Mouse (Mus musculus): ENCODE data around the gene Mme.

The Mme gene

DNA sequence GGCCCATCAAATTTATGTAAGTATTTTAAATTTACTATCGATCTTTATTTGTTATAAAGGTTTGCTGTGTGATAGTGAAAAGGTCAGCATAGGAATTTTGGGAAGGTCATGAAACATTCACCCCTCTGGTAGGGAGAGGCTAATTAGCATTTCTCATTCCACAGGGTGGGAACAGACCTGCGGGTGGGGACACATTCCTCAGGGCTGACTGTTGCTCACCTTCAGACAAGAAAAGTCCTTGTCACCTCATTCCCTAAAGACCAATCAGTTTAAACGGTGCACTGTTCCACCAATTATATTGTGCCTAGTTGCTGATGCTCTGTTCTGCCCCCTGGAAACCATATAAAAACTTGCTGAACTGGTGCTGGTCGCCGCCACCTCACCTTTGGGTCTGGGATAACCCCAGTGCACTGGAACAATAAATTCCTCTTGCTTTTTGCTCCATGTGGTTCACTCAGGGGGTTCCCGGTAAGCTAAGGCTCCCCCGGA, at the start of gene Mme:
Gene Mme (plus strand): TSS at position 439 of the 489 bp plus-strand sequence.
- no peak for DNase-seq

DNA sequence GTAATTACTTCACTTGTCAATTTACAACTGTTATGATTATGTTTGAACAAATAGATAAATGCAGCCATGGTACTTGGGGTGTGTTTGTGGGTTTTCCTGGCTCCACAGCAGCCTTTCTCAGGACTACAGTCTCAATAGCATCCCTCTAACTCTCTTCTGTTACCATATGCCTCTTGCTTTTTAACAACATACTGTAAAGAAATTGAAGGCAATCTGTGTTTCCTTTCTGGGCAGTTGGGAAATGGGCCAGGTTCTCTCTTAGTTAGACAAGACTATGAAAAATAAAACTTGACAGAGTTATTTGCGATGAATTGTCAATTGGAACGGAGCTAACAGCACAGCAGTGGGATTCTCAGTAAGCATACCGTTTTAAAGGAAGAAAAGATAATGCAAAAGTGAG, 44.8 kb upstream of the Mme start:
- DNase-seq, result no peak

DNA sequence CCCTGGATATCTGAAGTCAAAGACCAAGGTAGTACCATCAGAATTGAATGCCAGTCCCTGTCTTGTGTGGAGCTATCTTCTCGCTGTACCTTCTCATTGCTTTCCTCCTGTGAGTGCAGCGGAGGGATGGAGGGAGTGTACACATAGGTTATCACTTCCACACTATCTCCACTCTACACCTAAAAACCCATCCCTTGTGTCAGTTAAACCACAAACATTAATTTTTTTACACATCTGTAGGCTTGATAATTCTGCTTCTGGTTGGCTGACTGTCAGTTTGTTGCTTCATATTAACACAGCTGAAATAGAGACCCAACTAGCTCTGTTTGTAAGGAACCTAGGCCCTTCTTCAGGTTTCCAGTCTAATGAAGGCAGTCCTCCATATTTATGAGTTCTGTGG, 43.3 kb upstream of the Mme start:
- DNase-seq, result no peak

DNA sequence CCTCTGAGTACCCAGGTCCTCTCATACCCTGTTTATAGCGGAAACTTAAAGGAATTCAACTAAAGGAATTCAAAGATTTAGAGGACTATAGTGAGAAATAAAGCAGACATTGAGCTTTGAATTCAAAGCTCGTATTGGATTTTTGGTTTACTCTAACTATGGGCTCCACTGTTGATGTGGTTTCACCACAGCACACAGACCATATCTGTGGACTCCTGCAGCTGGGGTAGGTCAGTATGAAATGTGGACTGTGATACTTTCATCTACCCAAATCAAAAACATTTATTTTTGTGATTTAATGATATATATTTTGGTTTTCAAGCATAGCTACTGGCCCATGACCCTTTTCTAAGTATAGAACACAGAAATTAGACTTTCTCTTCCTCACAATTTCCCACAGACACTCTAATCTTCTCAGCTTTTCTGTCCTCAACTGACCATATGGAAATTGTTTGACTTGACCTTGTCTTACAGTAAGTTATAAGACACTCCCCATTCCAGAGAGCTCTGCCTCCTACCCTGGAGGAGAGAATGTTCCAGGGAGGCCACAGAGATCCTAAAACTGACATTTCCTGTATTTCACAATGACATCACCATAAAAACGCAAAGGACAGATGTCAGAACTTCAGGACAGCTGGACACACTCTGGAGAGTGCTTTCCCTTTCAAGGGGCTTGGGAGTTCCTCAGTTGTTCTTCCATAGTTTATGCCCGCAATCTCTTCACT, 19.3 kb upstream of the Mme start:
- no peak for DNase-seq

DNA sequence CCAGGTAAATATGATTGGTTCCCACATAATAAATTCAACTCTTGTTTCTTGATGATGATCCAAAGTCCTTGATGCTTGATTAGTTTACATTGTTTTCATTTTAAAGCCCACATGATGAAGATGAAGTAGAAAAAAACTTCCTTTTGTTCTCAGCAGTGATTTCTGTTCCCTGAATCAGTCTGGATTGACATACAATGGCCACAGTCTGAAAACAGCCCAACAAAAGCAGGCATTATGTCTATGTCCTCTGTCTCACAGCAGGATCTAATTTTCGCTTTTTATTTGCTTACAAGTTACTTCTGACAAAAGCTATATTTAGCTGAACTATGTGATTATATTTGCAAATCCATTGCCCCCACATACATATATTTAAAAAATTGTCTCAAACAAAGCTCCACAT, 17.7 kb upstream of the Mme start:
- DNase-seq, result no peak

DNA sequence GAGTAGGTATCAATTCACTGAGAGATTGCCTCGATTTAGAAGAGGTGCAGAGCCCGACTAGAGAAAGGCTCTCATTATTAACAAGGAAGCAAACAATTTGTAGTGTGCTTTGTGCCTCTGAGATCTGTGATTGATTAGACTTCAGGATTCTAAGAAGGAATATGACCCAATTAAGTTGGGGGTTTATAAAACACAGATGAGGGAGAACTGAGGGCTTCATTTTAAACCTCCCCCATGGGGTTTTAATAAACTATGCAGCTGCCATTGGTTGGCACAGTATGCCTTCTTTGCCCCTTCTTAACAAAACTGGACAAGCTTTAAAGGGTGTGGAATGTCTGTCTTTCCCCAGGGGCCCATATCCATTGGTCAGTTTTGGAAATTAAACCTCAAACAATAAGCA, 5.4 kb upstream of the Mme start:
- DNase-seq, result no peak

DNA sequence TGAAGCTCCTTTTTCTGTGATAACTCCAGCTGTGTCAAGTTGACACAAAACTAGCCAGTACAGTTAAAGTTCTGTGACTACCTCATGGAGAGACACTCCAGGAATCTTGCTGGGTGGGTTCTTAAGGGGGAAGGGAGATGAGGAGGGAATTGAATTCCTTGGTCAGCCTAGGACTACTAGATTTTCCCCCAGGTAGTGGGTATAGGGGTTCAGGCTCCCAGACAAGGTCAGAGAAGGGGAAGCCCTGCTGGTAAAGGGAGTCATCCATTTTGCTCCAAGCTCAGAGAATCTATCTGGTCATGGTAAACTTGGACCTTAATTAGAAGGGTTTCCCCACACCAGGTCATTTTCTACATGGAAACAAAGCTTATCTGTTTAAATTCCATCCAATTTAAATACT, 2.4 kb downstream of the Mme start:
- no peak for DNase-seq

DNA sequence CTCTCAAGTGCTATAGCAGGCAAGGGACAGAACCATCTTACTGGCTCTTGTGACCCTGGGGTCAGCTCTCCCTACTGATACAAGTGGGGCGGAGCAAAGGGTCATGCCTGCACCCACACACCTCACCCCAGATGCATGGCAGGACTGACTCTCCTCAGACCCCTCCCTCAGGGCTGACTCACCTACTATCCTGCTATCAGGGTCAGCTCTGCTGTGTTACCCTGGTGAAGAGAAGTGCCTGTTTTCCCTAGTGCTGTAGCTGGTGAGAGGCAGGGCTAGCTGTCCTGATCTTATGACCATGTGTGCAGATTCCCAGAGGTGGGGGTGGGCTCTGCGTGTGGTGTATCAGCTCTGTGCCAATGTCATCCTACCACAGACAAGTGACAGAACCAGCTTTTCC, 30.8 kb downstream of the Mme start:
- DNase-seq, result peak in 1 of 2 experiments; percentile 29

DNA sequence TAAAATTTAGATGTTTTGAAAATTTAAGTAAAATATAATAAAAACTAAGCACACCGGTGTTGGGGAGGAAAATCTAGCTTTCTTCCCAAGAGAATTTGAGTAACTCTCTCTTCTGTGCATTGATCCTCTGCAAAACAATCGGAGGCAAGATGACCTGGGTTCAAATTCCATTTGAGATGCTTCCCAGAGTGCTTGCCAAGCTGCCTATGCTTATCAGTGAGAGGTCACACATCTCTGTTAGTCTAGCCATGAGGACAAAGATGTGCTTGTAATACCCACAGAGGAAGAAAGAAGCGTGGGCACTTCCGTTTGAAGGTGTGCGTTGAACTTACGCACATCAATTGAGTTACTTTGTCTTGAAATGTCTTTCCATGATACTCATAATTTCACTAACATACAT, 53.0 kb downstream of the Mme start:
- DNase-seq, result no peak

DNA sequence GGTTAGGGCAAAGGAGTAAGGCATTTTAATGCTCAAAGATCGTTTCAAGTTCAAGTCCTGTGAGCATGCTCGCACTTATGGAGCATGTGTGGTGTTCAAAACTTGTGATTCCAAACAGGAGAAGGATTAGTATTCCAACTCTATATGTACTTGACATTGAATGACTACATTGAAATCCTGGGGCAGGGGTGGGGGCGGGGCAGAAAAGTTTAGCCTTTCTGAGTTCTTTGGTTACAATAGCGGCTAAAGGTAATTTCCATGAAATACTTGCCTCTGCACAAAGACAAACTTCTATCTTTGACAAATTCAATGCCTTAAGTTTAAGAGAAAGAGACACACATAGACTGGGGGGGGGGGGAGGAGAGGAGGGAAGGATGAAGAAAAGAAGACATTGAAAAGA, 53.5 kb downstream of the Mme start:
- no peak for DNase-seq

DNA sequence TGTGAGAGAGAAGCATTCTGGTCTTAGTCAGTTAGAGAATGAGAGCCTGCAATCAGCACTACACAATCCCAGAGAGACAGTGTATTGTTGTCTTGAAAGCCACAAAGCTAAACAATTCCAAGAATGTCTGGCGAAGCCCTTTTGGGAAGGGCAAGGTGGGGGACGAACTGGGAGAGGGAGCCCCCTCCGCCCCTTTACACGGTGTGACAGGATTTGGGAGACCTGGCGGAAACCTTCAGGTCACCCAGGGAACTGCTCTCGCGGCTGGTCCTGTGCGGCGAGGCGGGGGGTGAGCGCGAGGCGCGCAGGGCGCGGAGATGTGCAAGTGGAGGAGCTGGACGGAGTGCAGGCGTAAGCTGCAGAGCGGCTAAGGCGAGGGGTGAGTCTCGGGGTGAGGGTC, 53.9 kb downstream of the Mme start:
- peak; percentile 40 to 75 for DNase-seq

DNA sequence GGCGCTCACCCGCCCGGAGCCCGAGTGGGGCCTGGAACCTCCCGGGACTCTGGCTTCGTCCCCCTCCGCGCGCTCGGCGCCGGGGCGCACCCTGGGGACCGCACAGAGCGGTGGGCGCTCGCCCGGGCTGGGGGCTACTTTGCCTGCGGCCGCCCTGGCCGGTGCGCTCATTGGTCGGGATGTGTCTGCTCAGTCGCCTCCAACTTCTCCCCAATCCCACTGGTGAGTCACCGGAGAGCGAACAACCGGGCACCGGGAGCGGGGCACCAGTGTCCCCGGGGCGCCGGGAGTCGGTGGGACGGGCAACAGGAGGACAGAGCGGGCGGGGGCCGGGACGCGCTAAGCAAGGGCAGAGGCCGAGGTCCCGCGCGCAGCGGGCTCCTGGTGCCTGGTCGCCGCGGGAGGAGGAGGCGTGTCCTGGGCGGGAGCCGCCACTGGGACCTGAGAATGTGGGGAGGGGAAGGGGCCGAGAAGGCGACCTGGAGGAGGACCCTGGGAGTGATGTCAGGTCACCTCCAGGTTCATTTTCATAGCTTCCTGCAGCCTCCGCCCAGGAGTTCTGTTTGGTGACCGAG, 54.4 kb downstream of the Mme start:
- peak; percentile 76 to 91 for DNase-seq

DNA sequence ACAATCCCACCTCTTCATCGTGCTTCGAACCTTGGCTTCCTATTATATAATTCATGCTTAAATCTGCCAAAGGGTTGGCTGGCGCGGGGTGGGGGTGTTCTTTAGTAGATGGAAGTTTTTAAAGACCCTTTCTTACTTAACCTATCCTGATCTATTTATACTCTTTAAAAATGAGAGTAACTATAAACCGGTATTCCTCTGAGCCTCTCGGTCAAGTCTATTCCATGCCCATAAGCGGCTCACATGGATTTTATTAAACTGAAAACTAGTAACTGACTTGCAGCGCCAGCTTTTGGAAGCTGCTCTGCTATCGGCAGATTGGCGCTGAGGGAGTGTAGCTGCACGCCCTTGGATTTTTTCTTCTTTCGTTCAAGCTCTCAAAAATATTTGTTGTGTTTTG, 55.1 kb downstream of the Mme start:
- DNase-seq, result peak; percentile 23 to 40

DNA sequence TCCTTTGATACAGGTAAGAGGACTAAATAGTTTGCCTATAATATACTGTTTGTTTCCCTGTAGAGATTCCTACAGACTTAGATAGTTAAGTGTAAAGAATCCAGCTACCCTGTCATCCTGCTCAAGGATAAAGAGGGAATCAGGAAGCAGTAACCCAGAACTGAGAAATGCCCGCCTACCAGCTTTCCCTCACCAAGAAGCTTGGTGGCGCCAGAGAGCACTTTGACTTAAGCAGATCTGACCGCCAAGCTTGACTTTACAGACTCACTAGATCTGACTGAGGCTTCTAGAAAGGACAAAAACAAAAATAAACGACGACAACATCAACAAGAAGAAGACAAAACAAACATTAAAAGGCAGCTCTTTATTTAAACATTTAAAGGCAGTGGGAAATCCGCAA, 56.5 kb downstream of the Mme start:
- DNase-seq, result peak; percentile 83 to 89

DNA sequence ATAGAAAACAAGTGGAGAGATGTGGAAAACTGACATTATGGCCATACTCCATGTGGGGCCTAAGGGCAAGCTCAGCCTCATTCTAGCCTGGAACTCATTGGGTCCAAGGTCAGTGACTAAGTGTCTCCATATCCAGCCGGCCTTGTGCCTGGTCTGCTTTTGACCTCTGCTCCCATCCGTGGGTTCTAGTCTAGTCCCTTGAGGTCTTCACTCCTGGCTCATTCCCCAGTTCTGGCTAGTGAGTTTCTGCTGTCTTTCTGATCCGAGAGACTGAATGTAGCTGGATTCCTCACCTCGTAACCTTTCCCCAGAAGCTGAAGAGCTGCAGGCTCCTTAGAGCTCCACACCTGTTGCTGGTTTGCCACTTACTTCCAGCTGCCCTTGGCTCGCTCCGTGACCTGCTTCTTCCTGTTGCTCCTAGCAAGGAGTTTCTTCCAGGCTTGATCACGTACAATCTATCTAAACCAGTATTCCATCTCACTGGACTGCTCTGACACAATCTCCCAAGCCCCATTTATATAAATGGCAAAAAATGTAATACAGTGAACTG, 73.9 kb downstream of the Mme start:
- peak in 1 of 2 experiments; percentile 37 for DNase-seq

DNA sequence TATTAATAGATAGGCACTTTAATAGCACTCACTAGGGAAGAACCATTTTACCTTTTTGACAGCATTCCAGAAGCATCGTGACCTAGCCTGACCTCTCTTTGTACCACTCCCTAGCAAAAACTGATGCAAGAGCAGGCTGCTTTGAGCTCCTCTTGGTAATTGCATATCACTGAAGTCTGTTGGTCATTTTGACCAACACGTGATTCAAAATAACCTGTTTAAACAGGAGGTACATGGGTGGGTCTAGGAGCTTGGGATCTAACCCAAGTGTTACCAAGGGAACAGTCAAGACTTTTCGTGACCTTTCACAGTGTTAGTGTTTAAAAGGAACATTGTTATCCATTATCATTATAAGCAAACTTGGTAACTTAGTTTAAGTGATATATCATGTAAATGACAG, 76.2 kb downstream of the Mme start:
- DNase-seq, result no peak

DNA sequence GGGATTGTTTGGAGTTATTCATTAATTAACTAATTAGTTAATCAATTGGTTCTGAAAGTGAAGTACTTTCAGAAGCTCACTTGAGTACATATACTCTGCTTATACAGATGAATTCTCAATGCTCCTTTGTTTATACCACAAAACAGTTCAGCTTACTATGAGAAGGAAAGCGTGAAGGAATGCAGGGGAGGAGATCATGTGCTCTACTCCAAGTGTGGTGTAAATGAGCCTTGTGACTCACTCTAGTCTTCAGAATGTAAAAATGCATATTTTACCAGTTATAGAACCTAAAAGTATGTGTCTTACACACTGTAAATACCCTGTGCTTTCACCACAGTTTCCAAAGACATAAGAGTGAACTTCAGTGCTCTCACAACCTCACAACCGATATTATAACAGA, 84.3 kb downstream of the Mme start:
- DNase-seq, result peak; percentile 10 to 33

DNA sequence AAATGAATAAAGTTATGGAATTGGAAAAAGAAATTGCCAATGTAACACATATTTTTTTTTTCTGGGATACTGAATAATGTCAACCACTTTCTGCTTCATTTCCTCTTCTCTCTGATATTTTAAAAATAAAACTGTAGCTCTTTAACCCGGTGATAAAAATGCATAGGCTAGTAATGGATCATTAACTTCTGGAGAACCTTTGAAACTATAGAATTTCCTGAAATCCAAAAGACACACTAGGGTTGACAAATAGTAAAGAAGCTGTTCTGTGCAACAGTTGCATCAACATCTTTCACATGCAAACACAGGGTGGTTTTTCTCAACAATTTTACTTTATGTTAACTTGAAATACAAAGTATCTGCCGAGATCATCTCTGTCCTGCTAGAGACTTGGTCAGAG, 98.8 kb downstream of the Mme start:
- DNase-seq, result no peak

DNA sequence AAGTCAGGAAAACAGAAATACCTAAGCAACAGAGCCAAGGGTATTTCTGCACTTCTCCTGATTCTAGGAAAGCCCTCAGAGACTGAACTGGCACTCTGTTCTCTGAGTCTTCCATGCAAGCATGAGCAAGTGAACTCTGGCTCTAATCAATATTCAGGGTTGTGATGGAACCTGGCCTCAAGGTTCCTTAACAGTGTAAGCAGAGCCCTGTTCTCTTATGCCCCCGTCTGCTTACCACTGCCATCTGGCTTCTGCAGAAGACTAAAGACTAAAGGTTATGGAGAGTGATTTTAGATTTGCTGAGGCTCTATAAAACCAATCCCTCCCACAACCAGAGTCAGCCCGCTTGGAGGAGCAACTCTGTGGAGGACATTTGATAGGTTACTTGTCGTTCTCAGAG, 99.2 kb downstream of the Mme start:
- DNase-seq, result peak; percentile 8 to 43

DNA sequence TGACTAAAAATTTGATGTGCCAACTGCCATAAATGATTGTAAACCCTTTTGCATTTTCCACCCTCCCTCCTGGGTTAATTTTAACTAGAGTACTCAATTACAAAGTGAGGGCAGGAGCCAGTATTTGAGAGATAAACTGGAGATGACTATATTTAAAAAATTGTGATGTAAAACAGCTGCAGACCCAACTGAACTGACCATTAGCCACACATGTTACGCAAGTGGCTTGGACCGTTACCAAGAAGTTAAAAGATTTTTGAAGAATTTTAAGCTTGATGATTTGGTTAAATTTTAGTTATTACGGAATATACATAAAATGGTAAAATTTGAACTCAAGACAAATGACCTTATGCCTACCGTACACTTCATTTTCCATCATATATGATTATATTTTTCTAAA, 100.1 kb downstream of the Mme start:
- DNase-seq, result no peak

DNA sequence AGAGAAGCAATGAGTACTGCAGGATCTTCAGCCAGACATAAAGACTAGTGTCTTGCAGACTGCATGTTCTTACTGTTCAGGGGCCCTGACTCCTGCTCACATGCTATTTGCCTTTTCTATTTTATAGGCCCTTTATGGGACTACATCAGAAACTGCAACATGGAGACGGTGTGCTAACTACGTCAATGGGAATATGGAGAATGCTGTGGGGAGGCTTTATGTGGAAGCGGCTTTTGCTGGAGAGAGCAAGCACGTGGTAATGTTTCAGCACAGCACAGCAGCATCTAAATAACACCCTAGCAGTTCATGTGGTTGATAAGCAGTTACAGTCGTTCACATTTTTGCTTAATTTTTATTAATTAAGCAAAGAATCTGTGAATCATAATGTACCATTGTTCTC, 103.7 kb downstream of the Mme start:
- no peak for DNase-seq

DNA sequence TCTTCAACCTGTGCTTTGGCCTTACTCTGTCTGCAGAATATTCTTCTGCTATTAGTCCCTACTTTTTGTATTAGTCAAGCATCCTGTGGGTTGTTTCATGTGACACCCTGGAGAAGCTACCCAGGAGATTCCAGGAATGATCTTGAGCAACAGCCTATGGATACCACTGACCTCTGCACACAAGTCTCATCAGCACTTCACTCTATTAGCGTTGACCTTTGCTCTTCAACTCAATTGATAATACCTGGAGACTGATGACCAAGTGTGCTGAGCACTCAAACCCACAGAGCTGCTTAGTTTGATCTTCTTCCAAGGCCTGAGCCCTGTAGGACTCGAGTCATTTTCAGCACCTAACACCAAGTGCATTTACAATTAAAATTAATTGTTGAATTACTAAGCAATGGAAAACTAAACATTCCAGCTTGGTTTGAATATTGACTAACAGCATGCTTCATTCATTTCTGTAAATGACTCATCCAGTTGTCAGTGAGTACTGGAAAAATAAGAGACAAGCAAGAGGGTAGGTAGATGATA, 107.6 kb downstream of the Mme start:
- no peak for DNase-seq

DNA sequence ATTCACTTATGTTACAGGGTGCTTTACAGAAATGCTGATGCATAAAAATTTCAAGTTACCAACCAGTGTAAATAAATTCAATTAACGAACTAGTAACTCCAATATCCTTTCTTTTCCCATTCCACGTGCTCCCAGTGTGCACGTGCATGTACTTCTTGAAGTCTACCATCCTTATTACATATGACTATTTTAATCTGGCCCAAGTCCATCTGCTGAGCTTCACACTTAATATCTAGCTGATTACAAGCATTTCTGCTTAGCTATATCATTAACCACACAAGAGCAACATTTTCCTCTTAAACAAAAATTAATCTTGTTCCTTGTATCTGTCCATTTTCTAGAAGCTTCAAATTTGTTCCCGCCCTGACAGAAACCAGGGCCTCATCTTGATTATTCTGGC, 108.9 kb downstream of the Mme start:
- DNase-seq, result no peak

DNA sequence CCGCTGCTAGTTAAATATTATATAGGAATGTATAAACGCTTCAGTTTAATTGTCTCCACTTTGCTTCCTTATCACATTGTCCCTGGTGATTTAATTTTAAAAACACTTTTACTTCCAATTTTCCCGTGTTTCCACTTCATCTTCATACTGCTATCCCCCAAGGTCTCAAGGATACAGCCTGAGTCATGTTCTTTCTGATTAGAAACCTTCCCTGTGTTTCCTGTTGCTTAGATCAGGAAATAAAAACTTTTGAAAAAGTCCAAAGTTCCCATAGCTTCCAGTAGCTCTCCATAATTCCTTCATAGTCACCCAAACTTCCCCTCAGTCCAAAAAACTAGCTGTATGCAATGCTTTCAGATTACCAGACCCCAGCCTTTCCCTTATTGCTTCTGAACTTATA, 109.4 kb downstream of the Mme start:
- DNase-seq, result no peak
